Mouse (Mus musculus) kidney, adult 10 weeks (tissue): ENCODE results near the gene Olfr612. TPM values are rescaled to one million over a fixed set of nuclear protein-coding genes. Genes with fewer than 3 reads are reported as not detected.

Experiments used
- polyA plus RNA-seq: library from polyadenylated mRNA; stranded (reverse); fragments of 350-450 nt; fragmentation: Illumina TruSeq; extraction: RNeasy Lipid Tissue Mini Kit (QIAGEN cat#74804); gene quantifications from one replicate; pipeline ENCODE4 v1.2.3, GENCODE M21; 2014; ENCODE audit warnings: low read depth, low replicate concordance

Gene Olfr612
- polyA plus RNA-seq = not detected

GRCm38 (mm10) chr7:103542617-103543016, at the start of gene Olfr612:
Olfr612 (minus strand) TSS chr7:103542717.

GRCm38 (mm10) chr7:103589803-103590202, 47.3 kb upstream of the Olfr612 start, which contains the start of gene Olfr618:
Olfr618 (plus strand) TSS chr7:103590103.

GRCm38 (mm10) chr7:103572761-103573160, 30.2 kb upstream of the Olfr612 start, which contains the start of gene Olfr617:
Olfr617 (plus strand) TSS chr7:103573061.

GRCm38 (mm10) chr7:103569043-103569442, 26.5 kb upstream of the Olfr612 start, which contains the start of gene Olfr616:
Olfr616 (minus strand) TSS chr7:103569143.

DNA sequence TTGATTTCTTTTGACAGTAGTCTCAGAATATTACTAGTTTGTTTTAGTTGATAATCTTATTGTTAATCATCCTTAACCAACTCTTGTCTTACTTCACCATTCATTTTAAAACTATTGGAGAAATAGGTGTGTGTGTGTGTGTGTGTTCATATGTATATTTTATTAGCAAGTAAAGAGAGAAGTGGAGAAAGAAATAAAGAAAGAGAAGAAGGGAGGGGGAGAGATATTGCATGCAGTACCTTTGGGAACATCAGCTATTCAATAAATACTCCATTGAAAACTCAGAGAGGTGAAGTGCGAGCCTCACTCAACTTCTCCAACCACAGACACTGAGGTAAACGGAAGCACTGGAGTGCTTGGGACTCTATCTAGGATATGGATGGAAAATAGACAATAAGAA, 13.3 kb upstream of the Olfr612 start, which contains the start of gene Olfr615:
TSS of gene Olfr615 (plus strand) at position 301 of the 400 bp plus-strand sequence.

DNA sequence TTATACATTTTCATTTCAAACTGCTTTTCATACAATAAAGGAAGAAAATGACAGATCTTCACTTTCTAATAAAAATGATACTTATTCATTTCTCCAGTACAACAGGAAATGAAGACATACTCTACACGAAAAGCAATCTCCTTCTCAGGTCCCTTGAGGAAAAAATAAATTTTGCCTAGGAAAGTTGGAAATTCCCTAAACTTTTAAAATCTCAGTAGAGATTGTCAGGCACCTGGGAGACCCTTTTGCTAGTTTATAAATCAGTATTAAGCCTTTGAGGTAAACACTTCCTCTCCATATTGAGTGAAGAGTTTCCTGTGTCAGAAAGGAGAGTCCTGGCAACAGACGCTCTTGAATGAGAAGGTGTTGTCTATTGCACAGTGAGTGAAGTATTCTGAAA, 5.3 kb upstream of the Olfr612 start, which contains the start of gene Olfr613:
TSS of gene Olfr613 (plus strand) at position 301 of the 400 bp plus-strand sequence.

GRCm38 (mm10) chr7:103520746-103521145, 21.8 kb downstream of the Olfr612 start, which contains the start of gene Olfr611:
Olfr611 (minus strand) TSS chr7:103520846.

GRCm38 (mm10) chr7:103512022-103512421, 30.5 kb downstream of the Olfr612 start, which contains the start of gene Olfr610:
Olfr610 (minus strand) TSS chr7:103512122.

DNA sequence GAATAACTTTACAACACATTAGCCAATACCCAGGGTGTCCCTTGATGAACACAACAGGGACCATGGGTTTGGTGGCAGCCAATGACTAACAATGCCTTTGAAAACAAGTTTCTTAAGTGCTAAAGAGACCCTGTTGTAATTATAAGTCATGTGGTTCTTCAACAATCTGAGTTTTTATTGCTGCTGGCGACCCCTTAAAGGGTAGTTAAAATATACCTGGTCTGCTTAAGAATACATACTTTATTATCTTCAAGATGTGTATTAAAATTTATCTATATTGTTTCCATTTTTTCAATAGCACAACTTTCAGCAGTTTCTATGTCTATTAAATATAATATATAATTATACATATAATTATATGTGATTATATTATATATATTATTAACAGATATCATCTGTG, 44.6 kb downstream of the Olfr612 start, which contains the start of gene Olfr609:
TSS of gene Olfr609 (minus strand) at position 101 of the 400 bp plus-strand sequence.

Other genes starting within 250 kb of the Olfr612 start
- not detected for gene Olfr596, start 237.1 kb downstream of the Olfr612 start, polyA plus RNA-seq
- not detected for gene Olfr597, start 226.4 kb downstream of the Olfr612 start, polyA plus RNA-seq
- not detected for gene Olfr598, start 219.1 kb downstream of the Olfr612 start, polyA plus RNA-seq
- not detected for gene Olfr599, start 206.8 kb downstream of the Olfr612 start, polyA plus RNA-seq
- not detected for gene Olfr600, start 193.0 kb downstream of the Olfr612 start, polyA plus RNA-seq
- not detected for gene Olfr601, start 180.1 kb downstream of the Olfr612 start, polyA plus RNA-seq
- gene Olfr603, start 156.5 kb downstream of the Olfr612 start, polyA plus RNA-seq = not detected
- gene Usp17lc, start 127.6 kb downstream of the Olfr612 start, polyA plus RNA-seq = not detected
- gene Olfr605, start 97.3 kb downstream of the Olfr612 start, polyA plus RNA-seq = not detected
- not detected for gene Olfr606, start 93.7 kb downstream of the Olfr612 start, polyA plus RNA-seq
- gene Olfr607, start 78.6 kb downstream of the Olfr612 start, polyA plus RNA-seq = not detected
- gene Olfr608, start 72.8 kb downstream of the Olfr612 start, polyA plus RNA-seq = not detected
- gene Olfr609, start 44.7 kb downstream of the Olfr612 start, polyA plus RNA-seq = not detected
- not detected for gene Olfr610, start 30.6 kb downstream of the Olfr612 start, polyA plus RNA-seq
- gene Olfr611, start 21.9 kb downstream of the Olfr612 start, polyA plus RNA-seq = not detected
- not detected for gene Olfr613, start 5.4 kb upstream of the Olfr612 start, polyA plus RNA-seq
- gene Olfr615, start 13.4 kb upstream of the Olfr612 start, polyA plus RNA-seq = not detected
- not detected for gene Olfr616, start 26.4 kb upstream of the Olfr612 start, polyA plus RNA-seq
- not detected for gene Olfr617, start 30.3 kb upstream of the Olfr612 start, polyA plus RNA-seq
- gene Olfr618, start 47.4 kb upstream of the Olfr612 start, polyA plus RNA-seq = not detected
- gene Olfr619, start 57.9 kb upstream of the Olfr612 start, polyA plus RNA-seq = not detected
- not detected for gene Olfr620, start 69.8 kb upstream of the Olfr612 start, polyA plus RNA-seq
- gene Olfr622, start 100.0 kb upstream of the Olfr612 start, polyA plus RNA-seq = not detected
- not detected for gene Olfr623, start 121.0 kb upstream of the Olfr612 start, polyA plus RNA-seq
- gene Olfr624, start 128.5 kb upstream of the Olfr612 start, polyA plus RNA-seq = 0.44 TPM
- not detected for gene Olfr625-ps1, start 140.0 kb upstream of the Olfr612 start, polyA plus RNA-seq
- gene Olfr243, start 172.0 kb upstream of the Olfr612 start, polyA plus RNA-seq = not detected
- not detected for gene Olfr628, start 187.7 kb upstream of the Olfr612 start, polyA plus RNA-seq
- gene Olfr629, start 202.2 kb upstream of the Olfr612 start, polyA plus RNA-seq = not detected
- gene Olfr630, start 214.6 kb upstream of the Olfr612 start, polyA plus RNA-seq = not detected
- gene Olfr69, start 228.9 kb upstream of the Olfr612 start, polyA plus RNA-seq = not detected
- not detected for gene Olfr68, start 237.0 kb upstream of the Olfr612 start, polyA plus RNA-seq
- not detected for gene Olfr67, start 249.1 kb upstream of the Olfr612 start, polyA plus RNA-seq